Mouse (Mus musculus): ENCODE measurements around the gene Mlx. TPM values are rescaled to one million over a fixed set of nuclear protein-coding genes. Genes with fewer than 3 reads are reported as not detected.
A peak's percentile ranks its signal among the peaks of the same experiment; 100 is the strongest.

Mlx gene
- polyA plus RNA-seq, 1 experiment from 2014 or later = 46.0 TPM

GRCm38 (mm10) chr11:101069391-101070188, 17.5 kb upstream of the Mlx start, which contains the start of gene Naglu:
Naglu (plus strand) TSS chr11:101070012.
- Histone ChIP-seq H3K27ac (ENCODE audit: low read length) (no peak within 1 kb of the TSS), H3K27me3 (ENCODE audit: control insufficient read depth, insufficient read depth, low read length) (no peaks in the 10 kb centered on the region), H3K9ac (replicated peaks; ENCODE audit: low read depth, low read length) (peak within 1 kb of the TSS; percentile 54), H3K4me1 (ENCODE audit: control insufficient read depth, insufficient read depth, low read length) (peaks cover 5% of the 10 kb centered on the region; the same call in 1 of the 2 replicates), H3K4me2 (replicated peaks; ENCODE audit: low read depth, low read length) (peak within 1 kb of the TSS; percentile 70), H3K36me3 (ENCODE audit: control insufficient read depth, insufficient read depth, low read length) (no peaks in the 10 kb centered on the region), H3K9me3 (ENCODE audit: control insufficient read depth, low read depth, low read length) (no peaks in the 10 kb centered on the region), H3K4me3 (ENCODE audit: low read depth, low read length) (peak within 1 kb of the TSS; percentile 55)
- WGBS = 6% methylated on average over 35 of the region's 35 CpGs
- peak; percentile 84 for ATAC-seq (ENCODE audit: insufficient number of reproducible peaks, insufficient read depth, low FRiP score, low read depth)

GRCm38 (mm10) chr11:101070189-101070527, 16.9 kb upstream of the Mlx start:
- peak overlapping the region; percentile 70 for H3K4me2 ChIP-seq (replicated peaks; ENCODE audit: low read depth, low read length)
- peak overlapping the region; percentile 55 for H3K4me3 ChIP-seq (ENCODE audit: low read depth, low read length)
- peaks cover 5% of the 10 kb centered on the region; the same call in 1 of the 2 replicates for H3K4me1 ChIP-seq (ENCODE audit: control insufficient read depth, insufficient read depth, low read length)
- H3K36me3 ChIP-seq (ENCODE audit: control insufficient read depth, insufficient read depth, low read length) = no peaks in the 10 kb centered on the region
- WGBS = under 1% methylated on average over 36 of the region's 36 CpGs
- H3K27me3 ChIP-seq (ENCODE audit: control insufficient read depth, insufficient read depth, low read length) = no peaks in the 10 kb centered on the region
- peak overlapping the region; percentile 54 for H3K9ac ChIP-seq (replicated peaks; ENCODE audit: low read depth, low read length)
- no peak overlapping the region for H3K27ac ChIP-seq (ENCODE audit: low read length)
- no peaks in the 10 kb centered on the region for H3K9me3 ChIP-seq (ENCODE audit: control insufficient read depth, low read depth, low read length)
- ATAC-seq (ENCODE audit: insufficient number of reproducible peaks, insufficient read depth, low FRiP score, low read depth) = peak; percentile 34

DNA sequence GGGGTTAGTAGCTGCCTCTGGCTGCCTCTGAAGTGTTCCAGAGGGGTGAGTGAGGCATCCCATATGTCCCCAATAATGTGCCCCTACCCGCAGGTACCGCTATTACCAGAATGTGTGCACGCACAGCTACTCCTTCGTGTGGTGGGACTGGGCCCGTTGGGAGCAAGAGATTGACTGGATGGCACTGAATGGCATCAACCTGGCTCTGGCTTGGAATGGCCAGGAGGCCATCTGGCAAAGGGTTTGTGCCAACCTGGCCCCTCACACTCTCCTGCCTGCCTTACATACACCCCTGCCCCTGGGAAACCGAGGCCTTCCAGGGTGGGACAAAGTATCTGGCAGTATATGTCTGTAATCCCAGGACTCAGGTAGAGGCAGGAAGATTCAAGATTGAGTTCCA, 16.1 kb upstream of the Mlx start:
- no peaks in the 10 kb centered on the region for H3K36me3 ChIP-seq (ENCODE audit: control insufficient read depth, insufficient read depth, low read length)
- H3K4me3 ChIP-seq (ENCODE audit: low read depth, low read length) = no peak overlapping the region
- WGBS = 73% methylated on average over 6 of the region's 6 CpGs
- H3K27me3 ChIP-seq (ENCODE audit: control insufficient read depth, insufficient read depth, low read length) = no peaks in the 10 kb centered on the region
- H3K9me3 ChIP-seq (ENCODE audit: control insufficient read depth, low read depth, low read length) = no peaks in the 10 kb centered on the region
- no peak overlapping the region for H3K9ac ChIP-seq (replicated peaks; ENCODE audit: low read depth, low read length)
- no peak overlapping the region for H3K4me2 ChIP-seq (replicated peaks; ENCODE audit: low read depth, low read length)
- no peak overlapping the region for H3K27ac ChIP-seq (ENCODE audit: low read length)
- ATAC-seq (ENCODE audit: insufficient number of reproducible peaks, insufficient read depth, low FRiP score, low read depth) = no peak
- peaks cover 5% of the 10 kb centered on the region; the same call in 1 of the 2 replicates for H3K4me1 ChIP-seq (ENCODE audit: control insufficient read depth, insufficient read depth, low read length)

- H3K9me3 ChIP-seq (ENCODE audit: control insufficient read depth, low read depth, low read length) = no peaks in the 10 kb centered on the region
- peaks cover 2% of the 10 kb centered on the region; the same call in 1 of the 2 replicates for H3K4me1 ChIP-seq (ENCODE audit: control insufficient read depth, insufficient read depth, low read length)
- H3K4me2 ChIP-seq (replicated peaks; ENCODE audit: low read depth, low read length) = no peak overlapping the region
- no peak for ATAC-seq (ENCODE audit: insufficient number of reproducible peaks, insufficient read depth, low FRiP score, low read depth)
- no peaks in the 10 kb centered on the region for H3K36me3 ChIP-seq (ENCODE audit: control insufficient read depth, insufficient read depth, low read length)
- no peak overlapping the region for H3K27ac ChIP-seq (ENCODE audit: low read length)
- no peak overlapping the region for H3K4me3 ChIP-seq (ENCODE audit: low read depth, low read length)
- H3K27me3 ChIP-seq (ENCODE audit: control insufficient read depth, insufficient read depth, low read length) = no peaks in the 10 kb centered on the region
- no peak overlapping the region for H3K9ac ChIP-seq (replicated peaks; ENCODE audit: low read depth, low read length)
- 72% methylated on average over 14 of the region's 14 CpGs for WGBS
Observed at GRCm38 (mm10) chr11:101071810-101072428, 15.2 kb upstream of the Mlx start.

- Histone ChIP-seq H3K4me3 (ENCODE audit: low read depth, low read length) (no peak within 1 kb of the TSS), H3K9ac (replicated peaks; ENCODE audit: low read depth, low read length) (no peak within 1 kb of the TSS), H3K36me3 (ENCODE audit: control insufficient read depth, insufficient read depth, low read length) (no peaks in the 10 kb centered on the region), H3K27me3 (ENCODE audit: control insufficient read depth, insufficient read depth, low read length) (peaks cover 27% of the 10 kb centered on the region), H3K4me1 (ENCODE audit: control insufficient read depth, insufficient read depth, low read length) (peaks cover 13% of the 10 kb centered on the region; the same call in 1 of the 2 replicates), H3K9me3 (ENCODE audit: control insufficient read depth, low read depth, low read length) (no peaks in the 10 kb centered on the region), H3K4me2 (replicated peaks; ENCODE audit: low read depth, low read length) (no peak within 1 kb of the TSS), H3K27ac (ENCODE audit: low read length) (no peak within 1 kb of the TSS)
- ATAC-seq (ENCODE audit: insufficient number of reproducible peaks, insufficient read depth, low FRiP score, low read depth) = no peak
- 71% methylated on average over 9 of the region's 9 CpGs for WGBS
Observed at GRCm38 (mm10) chr11:101078121-101078520, 9.0 kb upstream of the Mlx start, which contains the start of gene Hsd17b1. Hsd17b1 (plus strand) TSS chr11:101078411.

- 5% methylated on average over 27 of the region's 27 CpGs for WGBS
- no peak overlapping the region for H3K9ac ChIP-seq (replicated peaks; ENCODE audit: low read depth, low read length)
- peaks cover 27% of the 10 kb centered on the region for H3K27me3 ChIP-seq (ENCODE audit: control insufficient read depth, insufficient read depth, low read length)
- H3K36me3 ChIP-seq (ENCODE audit: control insufficient read depth, insufficient read depth, low read length) = no peaks in the 10 kb centered on the region
- no peaks in the 10 kb centered on the region for H3K9me3 ChIP-seq (ENCODE audit: control insufficient read depth, low read depth, low read length)
- H3K4me3 ChIP-seq (ENCODE audit: low read depth, low read length) = no peak overlapping the region
- no peak overlapping the region for H3K4me2 ChIP-seq (replicated peaks; ENCODE audit: low read depth, low read length)
- no peak for ATAC-seq (ENCODE audit: insufficient number of reproducible peaks, insufficient read depth, low FRiP score, low read depth)
- peaks cover 18% of the 10 kb centered on the region for H3K4me1 ChIP-seq (ENCODE audit: control insufficient read depth, insufficient read depth, low read length)
- no peak overlapping the region for H3K27ac ChIP-seq (ENCODE audit: low read length)
Observed at GRCm38 (mm10) chr11:101079746-101080145, 7.3 kb upstream of the Mlx start.

GRCm38 (mm10) chr11:101080421-101080820, 6.7 kb upstream of the Mlx start:
- Histone ChIP-seq H3K9ac (replicated peaks; ENCODE audit: low read depth, low read length) (no peak overlapping the region), H3K4me3 (ENCODE audit: low read depth, low read length) (no peak overlapping the region), H3K27me3 (ENCODE audit: control insufficient read depth, insufficient read depth, low read length) (peaks cover 27% of the 10 kb centered on the region), H3K4me2 (replicated peaks; ENCODE audit: low read depth, low read length) (no peak overlapping the region), H3K4me1 (ENCODE audit: control insufficient read depth, insufficient read depth, low read length) (peaks cover 18% of the 10 kb centered on the region), H3K27ac (ENCODE audit: low read length) (no peak overlapping the region), H3K36me3 (ENCODE audit: control insufficient read depth, insufficient read depth, low read length) (no peaks in the 10 kb centered on the region), H3K9me3 (ENCODE audit: control insufficient read depth, low read depth, low read length) (no peaks in the 10 kb centered on the region)
- no peak for ATAC-seq (ENCODE audit: insufficient number of reproducible peaks, insufficient read depth, low FRiP score, low read depth)
- WGBS = 73% methylated on average over 5 of the region's 5 CpGs

DNA sequence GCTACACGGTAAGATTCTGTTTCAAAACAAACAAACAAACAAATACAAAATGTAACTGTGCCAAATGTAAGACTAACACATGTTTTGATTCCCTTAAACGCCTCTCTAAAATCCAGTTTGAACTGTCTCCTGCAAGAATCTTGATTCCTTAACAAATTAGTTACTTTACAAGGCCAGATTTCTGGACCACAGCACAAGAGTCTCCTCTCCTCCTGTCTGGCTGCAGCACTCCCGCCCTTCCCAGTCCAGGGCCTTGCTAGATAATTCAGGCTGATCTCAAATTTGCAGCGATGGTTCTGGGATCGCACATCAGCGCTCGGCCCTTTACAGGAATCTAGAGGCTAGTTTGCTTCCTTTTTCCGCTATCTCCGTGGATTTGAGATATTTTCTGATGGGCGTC, 5.4 kb upstream of the Mlx start:
- no peak overlapping the region; the same call in 1 of the 2 replicates for H3K9ac ChIP-seq (replicated peaks; ENCODE audit: low read depth, low read length)
- peaks cover 27% of the 10 kb centered on the region for H3K27me3 ChIP-seq (ENCODE audit: control insufficient read depth, insufficient read depth, low read length)
- H3K4me1 ChIP-seq (ENCODE audit: control insufficient read depth, insufficient read depth, low read length) = peaks cover 26% of the 10 kb centered on the region
- H3K27ac ChIP-seq (ENCODE audit: low read length) = peak overlapping the region; percentile 34; the same call in 1 of the 2 replicates
- ATAC-seq (ENCODE audit: insufficient number of reproducible peaks, insufficient read depth, low FRiP score, low read depth) = no peak
- H3K9me3 ChIP-seq (ENCODE audit: control insufficient read depth, low read depth, low read length) = no peaks in the 10 kb centered on the region
- 5% methylated on average over 10 of the region's 10 CpGs for WGBS
- peak overlapping the region; percentile 44 for H3K4me2 ChIP-seq (replicated peaks; ENCODE audit: low read depth, low read length)
- H3K4me3 ChIP-seq (ENCODE audit: low read depth, low read length) = peak overlapping the region; percentile 70
- H3K36me3 ChIP-seq (ENCODE audit: control insufficient read depth, insufficient read depth, low read length) = no peaks in the 10 kb centered on the region
